Mouse (Mus musculus): ENCODE data around the gene Scrn1.

- TF ChIP-seq MYOG (IDR thresholded peaks at IDR 0.05; ENCODE audit: control insufficient read depth, extremely low read depth, insufficient read length) (no peak), CEBPB (IDR thresholded peaks at IDR 0.05; ENCODE audit: low read depth) (no peak), USF1 (IDR thresholded peaks at IDR 0.05; ENCODE audit: low read depth) (no peak)
Measured at GRCm38 (mm10) chr6:54507808-54508207, 58.5 kb downstream of the Scrn1 start.
